Mouse (Mus musculus): ENCODE measurements around the gene Tle4. TPM values are rescaled to one million over a fixed set of nuclear protein-coding genes. Genes with fewer than 3 reads are reported as not detected.
"Not testable (repeated sequence)": the region's sequence is repeated elsewhere in the genome, so short reads cannot be mapped to it uniquely, and the experiment has no call there.

Tle4 gene
- polyA plus RNA-seq (2014; fragmentation: Nextera tagmentation; extraction: Ambion mirVana): 9.4 and 9.7 TPM in 2 replicates

- under 1% methylated on average over 71 of the region's 71 CpGs for WGBS (ENCODE audit: insufficient replicate concordance)
- no peaks in the 10 kb centered on the region for H3K36me3 ChIP-seq (ENCODE audit: control insufficient read depth, insufficient read depth, low read length)
- H3K4me1 ChIP-seq (ENCODE audit: control insufficient read depth, insufficient read depth, low read length): 0 out of 2 replicates have a peak, but pooled peaks cover 3% of the 10 kb centered on the region
- peaks cover 3% of the 10 kb centered on the region; the same call in 1 of the 2 replicates for H3K27me3 ChIP-seq (ENCODE audit: control insufficient read depth, insufficient read depth, low read length)
- H3K4me3 ChIP-seq (ENCODE audit: low read depth, low read length): peak within 1 kb of the TSS; percentile 89
- no peaks in the 10 kb centered on the region for H3K9me3 ChIP-seq (replicated peaks; ENCODE audit: control insufficient read depth, low read length)
- H3K4me2 ChIP-seq: peak within 1 kb of the TSS; percentile 86
- ATAC-seq (replicated peaks; ENCODE audit: insufficient number of reproducible peaks, low FRiP score, low TSS enrichment): peak; percentile 98
- H3K9ac ChIP-seq (ENCODE audit: low read depth, low read length): peak within 1 kb of the TSS; percentile 95
- peak within 1 kb of the TSS; percentile 96 for H3K27ac ChIP-seq (ENCODE audit: low read depth, low read length)
Observed at GRCm38 (mm10) chr19:14597917-14598689, at the start of gene Tle4. Tle4 (minus strand) TSS chr19:14598051.

DNA sequence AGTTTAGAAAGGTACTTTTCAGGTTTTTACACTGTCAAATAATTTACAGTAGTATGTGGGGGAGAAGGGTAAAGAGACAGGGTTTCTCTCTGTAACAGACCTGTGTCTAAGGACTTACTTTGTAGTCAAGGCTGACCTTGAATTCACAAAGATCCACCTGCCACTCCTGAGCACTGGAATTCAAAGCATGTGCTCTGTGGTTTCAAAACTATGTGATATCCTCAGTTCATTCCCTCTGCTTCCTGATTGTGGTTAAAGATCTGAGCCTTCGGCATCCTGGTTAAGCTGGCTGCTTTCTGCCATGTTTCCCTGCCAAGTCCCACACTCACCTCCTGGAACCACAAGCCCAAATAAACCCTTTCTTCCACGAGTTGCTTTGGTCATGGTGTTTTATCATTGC lies 47.8 kb upstream of the Tle4 start:
- H3K36me3 ChIP-seq (ENCODE audit: control insufficient read depth, insufficient read depth, low read length): no peaks in the 10 kb centered on the region
- no peak overlapping the region for H3K4me2 ChIP-seq
- no peaks in the 10 kb centered on the region for H3K27me3 ChIP-seq (ENCODE audit: control insufficient read depth, insufficient read depth, low read length)
- no peak overlapping the region for H3K9ac ChIP-seq (ENCODE audit: low read depth, low read length)
- no peak overlapping the region for H3K27ac ChIP-seq (ENCODE audit: low read depth, low read length)
- 56% methylated on average over 2 of the region's 2 CpGs for WGBS (ENCODE audit: insufficient replicate concordance)
- H3K4me3 ChIP-seq (ENCODE audit: low read depth, low read length): no peak overlapping the region
- no peak for ATAC-seq (replicated peaks; ENCODE audit: insufficient number of reproducible peaks, low FRiP score, low TSS enrichment)
- no peaks in the 10 kb centered on the region for H3K4me1 ChIP-seq (ENCODE audit: control insufficient read depth, insufficient read depth, low read length)
- H3K9me3 ChIP-seq (replicated peaks; ENCODE audit: control insufficient read depth, low read length): no peaks in the 10 kb centered on the region

GRCm38 (mm10) chr19:14644756-14645155 lies 46.9 kb upstream of the Tle4 start:
- ATAC-seq (replicated peaks; ENCODE audit: insufficient number of reproducible peaks, low FRiP score, low TSS enrichment): no peak
- Histone ChIP-seq H3K27ac (ENCODE audit: low read depth, low read length) (no peak overlapping the region), H3K9ac (ENCODE audit: low read depth, low read length) (no peak overlapping the region), H3K4me2 (no peak overlapping the region), H3K27me3 (ENCODE audit: control insufficient read depth, insufficient read depth, low read length) (no peaks in the 10 kb centered on the region), H3K36me3 (ENCODE audit: control insufficient read depth, insufficient read depth, low read length) (no peaks in the 10 kb centered on the region), H3K4me1 (ENCODE audit: control insufficient read depth, insufficient read depth, low read length) (no peaks in the 10 kb centered on the region), H3K4me3 (ENCODE audit: low read depth, low read length) (no peak overlapping the region), H3K9me3 (replicated peaks; ENCODE audit: control insufficient read depth, low read length) (no peaks in the 10 kb centered on the region)
- 66% methylated on average over 3 of the region's 3 CpGs for WGBS (ENCODE audit: insufficient replicate concordance)

DNA sequence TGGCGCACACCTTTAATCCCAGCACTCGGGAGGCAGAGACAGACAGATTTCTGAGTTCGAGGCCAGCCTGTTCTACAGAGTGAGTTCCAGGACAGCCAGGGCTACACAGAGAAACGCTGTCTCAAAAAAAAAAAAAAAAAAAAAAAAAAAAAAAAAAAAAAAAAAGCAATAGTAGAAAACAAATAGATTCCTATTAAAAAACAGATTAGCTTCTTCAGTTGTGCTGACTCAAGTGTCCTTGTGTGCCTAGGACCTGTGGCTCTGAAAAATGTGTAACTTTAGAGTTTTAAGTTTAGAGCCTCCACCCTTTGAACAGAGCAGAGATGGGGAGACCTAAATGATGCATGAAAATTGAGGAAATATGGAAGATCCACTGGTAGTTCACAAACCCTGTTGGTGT lies 45.2 kb upstream of the Tle4 start:
- H3K36me3 ChIP-seq (ENCODE audit: control insufficient read depth, insufficient read depth, low read length); H3K4me3 ChIP-seq (ENCODE audit: low read depth, low read length); H3K27me3 ChIP-seq (ENCODE audit: control insufficient read depth, insufficient read depth, low read length); H3K4me1 ChIP-seq (ENCODE audit: control insufficient read depth, insufficient read depth, low read length); H3K4me2 ChIP-seq; ATAC-seq (replicated peaks; ENCODE audit: insufficient number of reproducible peaks, low FRiP score, low TSS enrichment); H3K9ac ChIP-seq (ENCODE audit: low read depth, low read length); H3K9me3 ChIP-seq (replicated peaks; ENCODE audit: control insufficient read depth, low read length); H3K27ac ChIP-seq (ENCODE audit: low read depth, low read length): not testable (repeated sequence)
- 90% methylated on average over 4 of the region's 4 CpGs for WGBS (ENCODE audit: insufficient replicate concordance)

DNA sequence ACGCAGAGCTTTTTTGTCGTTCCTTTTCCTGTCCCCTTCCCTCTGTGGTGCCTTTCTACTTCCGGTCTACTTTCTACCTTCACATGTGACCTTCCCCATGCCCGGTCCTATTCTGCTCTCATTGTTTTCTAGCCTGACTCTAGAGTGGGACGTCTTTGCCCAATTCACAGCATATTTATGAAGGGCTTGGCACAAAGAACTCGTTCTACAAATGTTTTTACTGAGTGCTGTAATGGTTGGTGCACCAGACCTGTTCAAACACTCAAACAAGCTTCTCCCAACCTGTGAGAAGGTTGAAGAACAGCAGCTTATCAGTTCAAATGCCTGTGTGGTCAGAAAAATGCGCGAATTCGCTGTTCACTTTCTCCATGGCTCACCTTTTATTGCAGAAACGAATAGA lies 44.8 kb upstream of the Tle4 start:
- Histone ChIP-seq H3K27ac (ENCODE audit: low read depth, low read length) (no peak overlapping the region), H3K9ac (ENCODE audit: low read depth, low read length) (no peak overlapping the region), H3K27me3 (ENCODE audit: control insufficient read depth, insufficient read depth, low read length) (no peaks in the 10 kb centered on the region), H3K4me2 (no peak overlapping the region), H3K36me3 (ENCODE audit: control insufficient read depth, insufficient read depth, low read length) (no peaks in the 10 kb centered on the region), H3K4me1 (ENCODE audit: control insufficient read depth, insufficient read depth, low read length) (no peaks in the 10 kb centered on the region), H3K9me3 (replicated peaks; ENCODE audit: control insufficient read depth, low read length) (no peaks in the 10 kb centered on the region), H3K4me3 (ENCODE audit: low read depth, low read length) (no peak overlapping the region)
- WGBS (ENCODE audit: insufficient replicate concordance): 72% methylated on average over 10 of the region's 10 CpGs
- ATAC-seq (replicated peaks; ENCODE audit: insufficient number of reproducible peaks, low FRiP score, low TSS enrichment): no peak

DNA sequence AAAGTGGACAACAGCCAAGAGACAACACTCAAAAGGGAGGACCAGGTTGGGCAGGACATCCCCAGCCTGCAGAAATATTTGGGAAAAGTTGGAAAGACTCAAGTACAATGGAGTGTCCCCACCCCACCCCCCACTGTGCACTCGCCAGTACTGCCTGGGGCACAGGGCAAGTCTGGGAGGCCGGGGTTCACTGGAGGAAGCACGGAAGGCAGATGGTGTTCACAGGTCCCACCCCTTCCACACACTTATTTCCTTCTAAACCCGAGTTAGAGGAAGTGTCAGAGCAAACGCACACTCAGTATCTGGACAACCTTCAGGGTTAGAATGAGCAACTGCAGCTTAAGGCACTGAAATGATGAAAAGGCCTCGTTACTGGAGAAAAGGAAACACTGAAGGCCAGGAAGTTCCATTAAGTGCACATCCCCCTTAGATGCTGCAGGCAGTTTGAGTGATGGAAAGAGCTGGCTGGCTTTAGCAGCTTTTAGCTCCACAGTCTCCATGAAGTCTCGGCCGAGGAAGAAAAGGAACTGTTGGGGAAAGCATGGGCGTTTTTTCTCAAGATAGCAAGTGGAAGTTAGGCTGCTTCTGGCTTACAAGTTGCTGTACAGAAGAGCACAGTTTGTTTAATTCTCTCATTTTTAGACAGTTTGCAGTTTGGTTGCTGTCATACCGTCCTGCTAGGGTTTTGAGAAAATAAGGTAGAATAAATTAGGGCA lies 37.5 kb upstream of the Tle4 start:
- ATAC-seq (replicated peaks; ENCODE audit: insufficient number of reproducible peaks, low FRiP score, low TSS enrichment): no peak
- Histone ChIP-seq H3K4me2 (no peak overlapping the region), H3K4me3 (ENCODE audit: low read depth, low read length) (no peak overlapping the region), H3K9me3 (replicated peaks; ENCODE audit: control insufficient read depth, low read length) (no peaks in the 10 kb centered on the region), H3K27me3 (ENCODE audit: control insufficient read depth, insufficient read depth, low read length) (no peaks in the 10 kb centered on the region), H3K36me3 (ENCODE audit: control insufficient read depth, insufficient read depth, low read length) (no peaks in the 10 kb centered on the region), H3K27ac (ENCODE audit: low read depth, low read length) (no peak overlapping the region), H3K9ac (ENCODE audit: low read depth, low read length) (no peak overlapping the region), H3K4me1 (ENCODE audit: control insufficient read depth, insufficient read depth, low read length) (no peaks in the 10 kb centered on the region)
- 36% methylated on average over 10 of the region's 10 CpGs for WGBS (ENCODE audit: insufficient replicate concordance)

DNA sequence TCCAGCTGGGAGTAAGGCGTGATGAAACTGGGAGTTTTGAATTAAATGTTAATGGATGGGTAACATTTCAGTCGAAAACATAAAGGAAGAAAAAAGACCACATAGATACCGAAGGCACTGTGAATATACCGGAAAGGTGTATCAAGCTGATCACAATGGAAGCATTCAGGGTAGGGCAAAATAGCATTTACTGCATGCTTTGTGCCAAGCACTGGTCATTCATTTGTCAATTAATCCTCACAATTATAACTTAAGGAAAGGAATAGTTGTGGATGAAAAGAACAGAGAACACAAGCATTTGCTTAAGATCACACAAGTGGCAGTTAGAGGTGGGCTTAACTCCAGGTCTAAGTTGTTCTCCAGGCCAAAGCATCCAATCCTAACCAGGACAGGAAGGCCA lies 25.5 kb upstream of the Tle4 start:
- 82% methylated on average over 4 of the region's 4 CpGs for WGBS (ENCODE audit: insufficient replicate concordance)
- H3K36me3 ChIP-seq (ENCODE audit: control insufficient read depth, insufficient read depth, low read length): no peaks in the 10 kb centered on the region
- no peak overlapping the region for H3K27ac ChIP-seq (ENCODE audit: low read depth, low read length)
- no peak for ATAC-seq (replicated peaks; ENCODE audit: insufficient number of reproducible peaks, low FRiP score, low TSS enrichment)
- H3K27me3 ChIP-seq (ENCODE audit: control insufficient read depth, insufficient read depth, low read length): no peaks in the 10 kb centered on the region
- H3K9me3 ChIP-seq (replicated peaks; ENCODE audit: control insufficient read depth, low read length): no peaks in the 10 kb centered on the region
- H3K9ac ChIP-seq (ENCODE audit: low read depth, low read length): no peak overlapping the region
- no peak overlapping the region for H3K4me2 ChIP-seq
- no peak overlapping the region for H3K4me3 ChIP-seq (ENCODE audit: low read depth, low read length)
- H3K4me1 ChIP-seq (ENCODE audit: control insufficient read depth, insufficient read depth, low read length): no peaks in the 10 kb centered on the region

- Histone ChIP-seq H3K4me3 (ENCODE audit: low read depth, low read length) (no peak overlapping the region), H3K36me3 (ENCODE audit: control insufficient read depth, insufficient read depth, low read length) (no peaks in the 10 kb centered on the region), H3K9me3 (replicated peaks; ENCODE audit: control insufficient read depth, low read length) (no peaks in the 10 kb centered on the region), H3K27me3 (ENCODE audit: control insufficient read depth, insufficient read depth, low read length) (no peaks in the 10 kb centered on the region), H3K27ac (ENCODE audit: low read depth, low read length) (no peak overlapping the region), H3K4me2 (no peak overlapping the region), H3K4me1 (ENCODE audit: control insufficient read depth, insufficient read depth, low read length) (no peaks in the 10 kb centered on the region), H3K9ac (ENCODE audit: low read depth, low read length) (no peak overlapping the region)
- WGBS (ENCODE audit: insufficient replicate concordance): 86% methylated on average over 1 of the region's 1 CpGs
- ATAC-seq (replicated peaks; ENCODE audit: insufficient number of reproducible peaks, low FRiP score, low TSS enrichment): no peak
Observed at GRCm38 (mm10) chr19:14620534-14620933, 22.7 kb upstream of the Tle4 start.

Measured in heart, embryonic 11.5 days (tissue).